Mouse (Mus musculus): Measurements from ENCODE around the gene Blvrb. TPM values are rescaled to one million over a fixed set of nuclear protein-coding genes. Genes with fewer than 3 reads are reported as not detected.

The Blvrb gene
- polyA plus RNA-seq, 1 experiment from 2014 or later = 33.3 TPM

DNA sequence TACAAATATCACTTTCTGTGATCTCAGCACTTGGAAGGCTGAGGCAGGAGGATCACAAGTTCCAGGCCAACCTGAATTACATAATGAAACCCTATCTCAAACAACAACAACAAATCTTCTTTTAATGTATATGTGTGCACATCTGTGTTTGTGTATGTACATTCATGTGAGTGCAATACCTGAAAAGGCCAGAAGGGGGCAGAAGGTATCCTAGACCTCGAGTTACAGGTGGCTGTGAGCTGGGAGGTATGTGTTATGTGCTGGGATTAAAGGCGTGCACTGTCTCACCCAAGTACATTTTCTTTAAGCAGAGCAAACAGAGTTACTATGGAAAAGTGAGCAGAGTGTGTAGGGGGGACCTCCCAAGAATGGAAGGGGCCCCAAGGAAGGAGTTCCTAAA is 18.6 kb upstream of the Blvrb start:
- Histone ChIP-seq H3K4me1 (peaks cover 4% of the 10 kb centered on the region), H3K27me3 (ENCODE audit: low read depth, poor library complexity, severe bottlenecking) (peaks cover 25% of the 10 kb centered on the region), H3K9me3 (replicated peaks) (no peaks in the 10 kb centered on the region), H3K27ac (no peak overlapping the region), H3K36me3 (no peaks in the 10 kb centered on the region), H3K4me3 (no peak overlapping the region)
- DNase-seq (ENCODE audit: low spot score) = no peak
- 63% methylated on average over 2 of the region's 2 CpGs for WGBS

DNA sequence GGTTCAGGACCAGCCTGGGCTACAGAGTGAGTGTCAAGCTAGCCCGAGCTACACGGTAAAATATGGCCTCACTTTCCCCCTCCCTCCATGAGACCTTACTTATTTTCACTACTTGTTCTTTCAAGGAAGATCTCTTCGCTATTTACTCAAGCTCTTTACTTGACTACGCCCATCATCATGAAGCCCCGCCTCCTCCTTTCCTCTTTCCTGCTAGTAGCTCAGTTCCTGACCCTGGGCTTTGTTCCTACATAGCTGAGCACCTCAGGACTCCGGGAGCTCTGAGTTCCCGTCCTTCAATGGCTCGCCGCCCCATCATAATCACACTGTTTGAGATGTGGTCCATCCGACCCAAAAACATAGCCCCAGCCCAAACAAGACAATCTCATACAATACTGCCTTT is 14.4 kb upstream of the Blvrb start:
- peaks cover 4% of the 10 kb centered on the region for H3K4me1 ChIP-seq
- 25% methylated on average over 10 of the region's 10 CpGs for WGBS

DNA sequence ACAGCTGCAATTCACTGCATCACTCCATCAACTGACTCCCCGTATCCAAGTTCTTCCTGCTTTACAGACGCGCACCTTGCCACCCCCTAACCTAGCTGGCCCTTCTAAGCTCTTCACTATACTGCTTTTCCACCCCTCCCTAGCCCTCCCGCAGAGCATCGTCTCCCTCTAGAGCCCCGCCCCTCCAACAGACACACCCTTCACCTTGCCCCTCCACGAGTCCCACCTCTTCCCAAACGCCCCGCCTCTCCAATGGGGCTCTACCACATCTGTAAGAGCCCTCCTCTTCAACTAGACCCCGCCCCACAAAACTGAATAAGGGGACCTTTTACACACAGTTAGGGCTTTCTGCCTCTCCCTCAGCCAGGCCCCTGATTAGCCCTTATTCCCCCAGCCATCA is 14.0 kb upstream of the Blvrb start:
- no peak for DNase-seq (ENCODE audit: low spot score)
- Histone ChIP-seq H3K4me3 (0 out of 2 replicates have a peak overlapping the region, but pooled peaks have one; percentile 8), H3K4me1 (peaks cover 4% of the 10 kb centered on the region), H3K36me3 (no peaks in the 10 kb centered on the region), H3K27me3 (ENCODE audit: low read depth, poor library complexity, severe bottlenecking) (peaks cover 37% of the 10 kb centered on the region), H3K27ac (no peak overlapping the region), H3K9me3 (replicated peaks) (no peaks in the 10 kb centered on the region)
- 11% methylated on average over 10 of the region's 10 CpGs for WGBS

More for the DNA sequence above, 14.4 kb upstream of the Blvrb start:
- DNase-seq (ENCODE audit: low spot score) = no peak
- H3K27ac ChIP-seq = no peak overlapping the region
- no peaks in the 10 kb centered on the region for H3K36me3 ChIP-seq
- no peaks in the 10 kb centered on the region for H3K9me3 ChIP-seq (replicated peaks)
- peaks cover 37% of the 10 kb centered on the region for H3K27me3 ChIP-seq (ENCODE audit: low read depth, poor library complexity, severe bottlenecking)
- no peak overlapping the region for H3K4me3 ChIP-seq

DNA sequence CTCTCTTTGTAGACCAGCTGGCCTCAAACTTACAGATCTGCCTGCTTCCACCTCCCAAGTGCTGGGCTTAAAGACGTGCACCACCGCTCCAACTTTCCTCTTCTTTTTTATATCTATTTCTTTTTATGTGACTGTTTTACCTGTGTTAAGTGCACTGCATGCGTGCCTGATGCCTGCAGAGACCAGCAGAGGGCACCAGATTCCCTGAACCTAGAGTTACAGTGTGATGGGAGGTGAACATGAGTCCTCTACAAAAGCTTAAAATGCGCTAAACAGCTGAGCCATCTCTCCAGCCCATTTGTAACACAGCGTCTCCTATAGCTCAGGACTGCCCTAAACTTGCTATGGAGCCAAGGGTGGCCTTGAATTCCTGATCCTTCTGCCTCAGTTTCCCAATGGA is 10.2 kb upstream of the Blvrb start:
- H3K4me1 ChIP-seq = peaks cover 4% of the 10 kb centered on the region
- 59% methylated on average over 5 of the region's 5 CpGs for WGBS
- DNase-seq (ENCODE audit: low spot score) = peak; percentile 46
- 0 out of 2 replicates have a peak, but pooled peaks cover 3% of the 10 kb centered on the region for H3K9me3 ChIP-seq (replicated peaks)
- H3K27ac ChIP-seq = no peak overlapping the region
- H3K4me3 ChIP-seq = no peak overlapping the region
- peaks cover 29% of the 10 kb centered on the region for H3K27me3 ChIP-seq (ENCODE audit: low read depth, poor library complexity, severe bottlenecking)
- no peaks in the 10 kb centered on the region for H3K36me3 ChIP-seq

DNA sequence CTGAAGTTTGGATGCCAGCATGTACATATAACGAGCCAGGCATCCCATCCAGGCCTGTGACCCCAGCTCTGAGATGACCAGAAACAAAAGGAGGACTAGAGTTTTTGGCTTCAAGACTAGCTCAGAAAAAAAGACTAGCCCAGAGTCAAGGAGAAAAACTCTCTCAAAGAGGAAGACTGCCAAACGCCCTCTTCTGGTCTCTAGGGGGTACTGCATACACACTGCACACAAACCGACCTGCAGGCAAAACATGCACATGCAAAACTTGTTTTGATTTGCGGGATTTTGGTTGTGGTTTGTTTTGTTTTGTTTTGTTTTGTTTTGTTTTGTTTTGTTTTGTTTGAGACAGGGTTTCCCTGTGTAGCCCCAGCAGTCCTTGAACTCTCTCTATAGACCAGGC is 7.8 kb upstream of the Blvrb start:
- Histone ChIP-seq H3K27me3 (ENCODE audit: low read depth, poor library complexity, severe bottlenecking) (peaks cover 20% of the 10 kb centered on the region), H3K4me1 (no peaks in the 10 kb centered on the region), H3K9me3 (replicated peaks) (0 out of 2 replicates have a peak, but pooled peaks cover 3% of the 10 kb centered on the region), H3K4me3 (no peak overlapping the region), H3K36me3 (no peaks in the 10 kb centered on the region), H3K27ac (no peak overlapping the region)
- WGBS = 85% methylated on average over 4 of the region's 4 CpGs
- no peak for DNase-seq (ENCODE audit: low spot score)

DNA sequence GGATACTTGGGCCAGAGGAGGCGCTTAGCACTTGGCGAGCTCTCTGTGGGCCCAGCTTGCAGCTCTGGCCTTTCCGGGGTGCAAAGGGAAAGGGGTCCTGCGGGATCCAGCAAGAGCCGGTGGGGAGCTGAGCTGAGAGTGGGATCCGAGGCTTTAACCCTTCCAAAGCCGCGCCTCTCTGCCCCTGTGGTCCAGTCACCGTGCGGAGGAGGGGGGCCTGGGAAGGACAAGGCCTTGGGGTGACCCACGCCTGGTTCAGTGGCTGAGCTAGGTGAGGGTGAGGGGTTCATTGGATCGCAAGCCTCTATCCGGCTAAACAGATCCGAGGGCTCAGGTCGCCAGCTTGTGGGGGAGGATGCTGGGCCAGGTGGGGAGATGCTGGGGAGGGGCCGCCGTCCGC is 1.7 kb upstream of the Blvrb start:
- WGBS = 4% methylated on average over 18 of the region's 18 CpGs
- H3K27me3 ChIP-seq (ENCODE audit: low read depth, poor library complexity, severe bottlenecking) = peaks cover 49% of the 10 kb centered on the region

DNA sequence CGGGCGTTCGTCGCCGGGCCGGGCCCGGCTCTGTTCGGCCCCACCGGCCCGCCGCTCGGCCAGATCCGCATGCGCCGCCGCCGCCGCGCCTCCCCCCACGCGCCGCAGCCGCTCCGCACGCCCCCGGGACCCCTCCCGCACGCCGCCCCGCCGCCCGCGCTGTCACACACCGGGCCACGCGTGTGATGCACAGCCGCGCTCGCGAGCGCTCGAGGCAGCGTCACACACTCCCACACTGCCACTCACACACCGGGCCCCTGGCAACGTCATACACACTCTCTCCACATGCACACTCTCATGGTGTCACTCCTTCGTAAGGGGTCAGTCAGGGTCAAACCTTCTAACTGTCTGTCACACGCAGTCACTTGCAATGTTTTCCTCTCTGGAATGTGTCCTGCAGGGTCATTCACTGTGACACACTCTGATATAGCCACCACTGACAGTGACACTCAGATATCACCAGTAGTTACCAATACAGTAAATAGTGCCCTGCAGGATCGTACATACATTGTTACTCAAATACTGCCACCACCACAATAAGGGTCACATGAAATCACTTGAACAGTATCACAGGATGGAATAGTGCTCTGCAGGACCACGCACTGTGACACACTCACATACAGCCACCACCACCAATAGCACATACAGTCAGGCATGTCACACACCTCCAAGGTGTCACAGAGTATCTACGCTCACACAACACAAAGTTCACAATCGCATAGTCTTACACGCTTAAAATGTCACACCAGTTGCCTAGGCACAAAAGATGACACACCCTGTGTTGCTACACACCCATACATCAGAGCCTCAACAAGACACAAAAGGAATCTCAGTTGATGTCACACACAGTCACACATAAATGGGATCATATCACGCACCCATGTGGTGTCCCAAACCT is 1.0 kb upstream of the Blvrb start:
- H3K9me3 ChIP-seq (replicated peaks) = no peaks in the 10 kb centered on the region
- peak; percentile 39 for DNase-seq (ENCODE audit: low spot score)
- peaks cover 49% of the 10 kb centered on the region for H3K27me3 ChIP-seq (ENCODE audit: low read depth, poor library complexity, severe bottlenecking)
- H3K4me1 ChIP-seq = peaks cover 20% of the 10 kb centered on the region
- peak overlapping the region; percentile 61 for H3K27ac ChIP-seq
- WGBS = 8% methylated on average over 53 of the region's 53 CpGs
- no peaks in the 10 kb centered on the region for H3K36me3 ChIP-seq
- peak overlapping the region; percentile 62 for H3K4me3 ChIP-seq

More for the DNA sequence above, 1.7 kb upstream of the Blvrb start:
- DNase-seq (ENCODE audit: low spot score) = peak; percentile 50
- Histone ChIP-seq H3K27ac (peak overlapping the region; percentile 61), H3K4me3 (peak overlapping the region; percentile 62), H3K9me3 (replicated peaks) (no peaks in the 10 kb centered on the region), H3K36me3 (no peaks in the 10 kb centered on the region), H3K4me1 (peaks cover 20% of the 10 kb centered on the region)

DNA sequence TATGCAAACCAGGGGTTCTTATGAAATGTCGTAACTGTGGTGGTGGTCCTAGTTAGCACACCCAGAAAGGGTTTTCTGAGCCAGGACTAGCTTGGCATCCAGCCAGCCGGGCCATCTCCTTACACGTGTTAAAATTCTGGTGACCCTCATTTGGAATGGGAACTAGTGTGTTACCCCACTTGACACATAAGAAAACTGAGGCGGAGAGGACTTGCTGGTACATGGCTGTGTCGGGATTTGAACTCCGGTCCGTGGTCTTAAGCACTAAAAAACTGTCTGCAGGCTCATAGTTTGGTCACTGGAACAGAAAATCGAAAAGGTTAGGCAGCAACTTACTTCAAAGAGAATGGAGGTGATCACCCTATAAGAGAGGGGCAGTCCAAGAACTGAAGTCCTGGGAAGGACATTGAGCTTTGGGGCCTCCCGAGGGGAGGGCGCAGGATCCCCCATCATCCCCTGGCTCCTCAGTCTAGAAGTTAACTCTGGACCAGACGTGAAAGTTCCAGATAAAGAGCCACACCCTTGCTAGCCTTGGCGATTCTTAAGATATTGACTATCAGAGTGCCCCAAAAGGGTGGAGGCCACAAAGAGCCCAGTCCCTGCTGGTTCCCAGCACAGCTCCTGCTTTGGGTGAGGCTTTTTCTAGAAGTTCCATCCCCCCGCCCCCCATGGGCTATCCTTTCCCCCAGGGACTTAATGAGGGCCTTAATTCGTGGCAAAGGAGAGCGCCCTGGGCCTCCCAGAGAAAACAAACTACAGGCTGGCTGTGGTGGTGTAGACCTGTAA is 836 bp downstream of the Blvrb start:
- DNase-seq (ENCODE audit: low spot score) = no peak
- Histone ChIP-seq H3K36me3 (no peaks in the 10 kb centered on the region), H3K9me3 (replicated peaks) (no peaks in the 10 kb centered on the region), H3K27ac (peak overlapping the region; percentile 59), H3K4me1 (peaks cover 20% of the 10 kb centered on the region), H3K27me3 (ENCODE audit: low read depth, poor library complexity, severe bottlenecking) (peaks cover 47% of the 10 kb centered on the region), H3K4me3 (peak overlapping the region; percentile 61)
- 58% methylated on average over 15 of the region's 15 CpGs for WGBS

DNA sequence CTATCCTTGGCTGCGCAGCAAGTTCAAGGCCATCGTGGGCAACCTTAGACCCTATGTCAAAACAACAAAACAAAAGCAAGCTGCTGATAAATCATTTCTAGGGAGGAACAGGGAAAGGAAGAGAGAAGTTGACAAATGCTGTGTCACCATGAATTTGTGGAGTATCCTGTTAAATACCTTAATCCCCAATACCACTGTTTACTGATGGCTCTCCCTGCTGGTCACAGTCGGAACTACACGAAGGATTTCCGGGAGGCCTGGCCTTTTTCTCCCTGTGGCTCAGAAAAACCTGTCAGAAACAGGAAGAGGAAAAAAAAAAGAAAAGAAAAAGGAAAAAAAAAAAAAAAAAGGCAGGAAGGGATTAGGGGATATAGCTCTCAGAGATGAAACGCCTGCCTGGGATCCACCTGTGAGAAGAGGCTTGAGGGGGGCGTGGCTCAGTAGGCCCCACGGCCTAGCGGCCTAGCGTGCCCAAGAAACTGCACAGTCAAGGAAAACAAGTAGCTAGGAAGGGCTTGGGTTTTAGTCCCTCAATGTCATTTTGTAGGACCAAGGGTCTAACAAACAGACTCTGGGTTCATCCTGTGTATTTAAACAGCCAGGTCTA is 1.6 kb downstream of the Blvrb start:
- Histone ChIP-seq H3K27ac (no peak overlapping the region), H3K27me3 (ENCODE audit: low read depth, poor library complexity, severe bottlenecking) (peaks cover 40% of the 10 kb centered on the region), H3K4me3 (no peak overlapping the region), H3K4me1 (peaks cover 20% of the 10 kb centered on the region), H3K36me3 (no peaks in the 10 kb centered on the region), H3K9me3 (replicated peaks) (no peaks in the 10 kb centered on the region)
- DNase-seq (ENCODE audit: low spot score) = peak; percentile 68
- WGBS = 64% methylated on average over 10 of the region's 10 CpGs

DNA sequence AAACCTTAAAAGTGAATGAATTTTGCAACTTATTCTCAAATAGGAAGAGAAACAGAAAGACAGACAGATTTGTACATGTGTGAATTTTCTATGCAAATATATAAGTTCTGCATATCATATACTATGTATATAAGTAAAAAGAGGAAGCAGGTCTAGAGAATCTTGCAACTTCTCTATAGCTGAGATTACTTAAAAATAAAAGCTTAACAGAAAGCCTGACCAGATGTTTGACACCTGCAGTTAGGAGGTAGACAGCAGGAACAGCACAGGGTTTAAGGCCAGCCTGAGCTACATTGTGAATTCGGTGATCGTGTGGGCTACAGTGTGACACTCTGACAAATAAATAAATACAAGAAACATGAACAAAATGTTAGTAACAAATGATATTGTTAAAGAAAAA is 3.6 kb downstream of the Blvrb start:
- 94% methylated on average over 2 of the region's 2 CpGs for WGBS

DNA sequence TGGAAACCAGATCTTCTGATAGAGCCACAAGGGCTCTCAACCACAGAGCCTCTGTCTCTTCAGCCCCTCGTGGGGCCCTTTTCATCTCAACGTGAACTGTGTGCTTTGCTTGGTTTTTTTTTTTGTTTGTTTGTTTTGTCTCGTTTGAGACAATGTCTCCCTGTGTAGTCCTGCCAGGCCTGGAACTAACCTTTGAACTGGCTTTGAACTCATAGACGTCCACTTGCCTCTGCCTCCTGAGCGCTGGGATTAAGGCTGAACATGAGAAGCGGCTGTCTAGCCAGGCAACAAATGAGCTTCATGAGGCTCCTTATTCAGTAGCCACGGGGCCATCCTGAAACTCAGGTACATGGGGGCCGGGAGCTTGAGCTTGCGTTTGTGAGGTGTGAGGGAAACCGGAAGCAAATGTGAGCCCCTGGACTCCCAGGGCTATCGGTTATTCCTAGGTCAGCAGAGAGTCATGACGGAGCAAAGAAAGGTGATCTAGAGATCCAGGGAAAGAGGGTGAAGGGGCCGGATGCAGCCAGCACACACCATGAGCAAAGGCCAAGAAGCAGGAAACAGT is 4.5 kb downstream of the Blvrb start:
- Histone ChIP-seq H3K27ac (no peak overlapping the region), H3K9me3 (replicated peaks) (no peaks in the 10 kb centered on the region), H3K27me3 (ENCODE audit: low read depth, poor library complexity, severe bottlenecking) (peaks cover 11% of the 10 kb centered on the region), H3K36me3 (no peaks in the 10 kb centered on the region), H3K4me1 (peaks cover 9% of the 10 kb centered on the region), H3K4me3 (no peak overlapping the region)
- no peak for DNase-seq (ENCODE audit: low spot score)
- 66% methylated on average over 13 of the region's 13 CpGs for WGBS

More for the DNA sequence above, 3.6 kb downstream of the Blvrb start:
- peaks cover 20% of the 10 kb centered on the region for H3K27me3 ChIP-seq (ENCODE audit: low read depth, poor library complexity, severe bottlenecking)
- peaks cover 15% of the 10 kb centered on the region for H3K4me1 ChIP-seq
- no peak for DNase-seq (ENCODE audit: low spot score)
- H3K9me3 ChIP-seq (replicated peaks) = no peaks in the 10 kb centered on the region
- no peaks in the 10 kb centered on the region for H3K36me3 ChIP-seq
- no peak overlapping the region for H3K27ac ChIP-seq
- H3K4me3 ChIP-seq = no peak overlapping the region

DNA sequence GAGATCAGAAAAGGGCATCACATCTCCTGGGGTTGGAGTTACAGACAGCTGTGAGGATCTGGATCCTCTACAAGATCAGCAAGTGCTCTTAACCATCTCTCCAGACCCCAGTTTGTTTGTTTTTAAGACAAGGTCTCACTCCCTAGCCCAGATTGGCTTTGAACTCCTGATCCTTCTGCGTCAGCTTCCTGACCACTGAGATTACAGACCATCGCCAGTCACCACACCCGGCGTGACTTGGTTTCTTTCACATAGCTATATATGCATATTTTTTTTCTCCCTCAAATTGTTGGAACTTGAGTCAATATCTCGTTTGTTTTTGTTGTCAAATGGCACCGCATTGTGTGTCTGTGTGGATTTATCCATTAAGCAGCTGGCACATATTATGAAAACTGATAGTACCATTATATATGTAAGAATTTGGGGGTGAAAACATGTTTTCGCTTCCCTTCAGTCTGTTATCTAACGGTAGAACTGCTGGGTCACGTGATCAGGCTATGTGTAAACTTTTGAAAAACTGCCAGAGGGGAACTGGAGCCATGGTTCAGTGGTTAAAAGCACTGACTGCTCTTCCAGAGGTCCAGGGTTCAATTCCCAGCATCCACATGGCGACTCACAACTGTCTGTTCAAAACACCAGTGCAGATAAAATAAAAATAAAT is 6.8 kb downstream of the Blvrb start:
- WGBS = 82% methylated on average over 10 of the region's 10 CpGs
- Histone ChIP-seq H3K27ac (no peak overlapping the region), H3K9me3 (replicated peaks) (no peaks in the 10 kb centered on the region), H3K4me1 (no peaks in the 10 kb centered on the region), H3K27me3 (ENCODE audit: low read depth, poor library complexity, severe bottlenecking) (no peaks in the 10 kb centered on the region), H3K36me3 (no peaks in the 10 kb centered on the region), H3K4me3 (no peak overlapping the region)
- DNase-seq (ENCODE audit: low spot score) = no peak

All from limb, embryonic 10.5 days (tissue).